Mouse (Mus musculus) lung, postnatal 0 days (tissue): ENCODE measurements around the gene Hmcn2.

Experiments
- CTCF ChIP-seq: IDR thresholded peaks from 2 replicates; pipeline ENCODE4 v1.5.1; 2016; ENCODE audit warnings: antibody characterized with exemption, mild to moderate bottlenecking
- EP300 ChIP-seq: IDR thresholded peaks from 2 replicates; pipeline ENCODE4 v1.6.1; 2016; ENCODE audit warnings: antibody characterized with exemption, mild to moderate bottlenecking, control low read depth

DNA sequence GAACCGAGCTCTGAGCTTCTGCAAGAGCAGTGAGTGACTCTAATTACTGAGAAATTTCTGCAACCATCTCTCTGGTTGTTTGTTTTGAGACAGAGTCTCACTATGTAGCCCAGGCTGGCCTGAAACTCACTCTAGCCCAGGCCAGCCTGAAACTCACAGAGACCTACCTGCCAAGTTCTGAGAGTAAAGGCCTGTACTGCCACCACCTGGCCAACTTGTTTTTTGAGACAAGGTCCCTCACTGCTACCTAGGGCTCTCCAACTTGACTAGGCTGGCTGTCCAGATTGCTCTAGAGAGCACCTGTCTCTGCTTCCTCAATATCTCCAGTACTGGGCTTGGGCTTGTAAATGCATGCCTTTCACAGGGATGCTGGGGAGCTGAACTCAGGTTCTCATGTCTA, 43.1 kb upstream of the Hmcn2 start:
- TF ChIP-seq CTCF (peak; percentile 40; the same call in 1 of the 2 replicates), EP300 (no peak)
